Mouse (Mus musculus) liver, embryonic 14.5 days (tissue): ENCODE data around the gene Kcnab2. TPM values are rescaled to one million over a fixed set of nuclear protein-coding genes. Genes with fewer than 3 reads are reported as not detected.

ENCODE experiments used
- ATAC-seq: fragments of 200-750 bp; cut with Nextera tagmentation; 2 replicates; pipeline ENCODE4 v1.8.0; 2017; ENCODE audit warnings: moderate number of reproducible peaks, mild to moderate bottlenecking, moderate library complexity; ENCODE audit not compliant: insufficient read depth
- DNase-seq, 3 experiments: peaks; one replicate each; pipeline ENCODE4 v3.0.0-alpha.2; 2012 to 2013; ENCODE audit warnings: low read depth in 3 of 3, low spot score in 3 of 3
- H3K27ac ChIP-seq: fragments of 300-500 bp; sonication (generic); 2 replicates; pipeline ENCODE4 v1.5.1; 2014; ENCODE audit warnings: moderate library complexity, mild to moderate bottlenecking, control low read depth, inconsistent platforms
- H3K27me3 ChIP-seq: fragments of 300-500 bp; sonication (generic); 2 replicates; pipeline ENCODE4 v1.6.1; 2014; ENCODE audit warnings: mild to moderate bottlenecking, low read length, moderate library complexity; ENCODE audit not compliant: control insufficient read depth, insufficient read depth
- H3K36me3 ChIP-seq: fragments of 300-500 bp; sonication (generic); replicated peaks from 2 replicates; pipeline ENCODE4 v1.6.1; 2014; ENCODE audit warnings: low read depth; ENCODE audit not compliant: control insufficient read depth, insufficient read depth
- H3K4me1 ChIP-seq, 2 experiments: fragments of 200-500 bp in 1 of 2; fragments of 300-500 bp in 1 of 2; sonication (generic) in 1 of 2; replicated peaks; 2 replicates each; pipeline ENCODE4 v1.6.1; 2012 to 2014; ENCODE audit warnings: antibody characterized with exemption in 1 of 2, inconsistent platforms in 1 of 2, low read length in 1 of 2; ENCODE audit not compliant: control insufficient read depth in 2 of 2, insufficient read depth in 2 of 2
- H3K4me2 ChIP-seq: fragments of 300-500 bp; sonication (generic); 2 replicates; pipeline ENCODE4 v1.6.1; 2014; ENCODE audit warnings: low read depth, mild to moderate bottlenecking, control low read depth, moderate library complexity
- H3K4me3 ChIP-seq, 2 experiments: fragments of 200-500 bp in 1 of 2; fragments of 300-500 bp in 1 of 2; sonication (generic) in 1 of 2; 2 replicates each; pipeline ENCODE4 v1.5.1; 2012 to 2014; ENCODE audit warnings: low read depth in 2 of 2, low read length in 2 of 2, mild to moderate bottlenecking in 2 of 2, control low read depth in 1 of 2, inconsistent platforms in 1 of 2, moderate library complexity in 1 of 2; ENCODE audit not compliant: insufficient read depth in 1 of 2
- H3K9ac ChIP-seq: fragments of 300-500 bp; sonication (generic); replicated peaks from 2 replicates; pipeline ENCODE4 v1.6.1; 2014; ENCODE audit warnings: mild to moderate bottlenecking, control low read depth, moderate library complexity
- H3K9me3 ChIP-seq: fragments of 300-500 bp; sonication (generic); 2 replicates; pipeline ENCODE4 v1.6.1; 2016; ENCODE audit warnings: low read length, mixed read lengths; ENCODE audit not compliant: control insufficient read depth
- CTCF ChIP-seq: IDR thresholded peaks from 2 replicates; pipeline ENCODE4 v1.5.1; 2016; ENCODE audit warnings: antibody characterized with exemption, low read depth, control low read depth
- EP300 ChIP-seq: IDR thresholded peaks from 2 replicates; pipeline ENCODE4 v1.6.1; 2016; ENCODE audit warnings: antibody characterized with exemption, low read depth
- WGBS: fragments of 180-500 bp; shearing (Covaris S2); extraction: QIAGEN DNeasy Blood & Tissue Kit; methylation state at CpG from one replicate; pipeline ENCODE4 v1.1.7; 2014; ENCODE audit not compliant: insufficient replicate concordance; 5-methylcytosine and 5-hydroxymethylcytosine counted together
- polyA plus RNA-seq, 2 experiments: library from polyadenylated mRNA; depleted of rRNA in 1 of 2; stranded (reverse) in 1 of 2; unstranded in 1 of 2; fragments of >200 nt; fragmentation: Nextera tagmentation in 1 of 2; extraction: Ambion mirVana in 1 of 2; gene quantifications; 2 replicates each; pipeline versions ENCODE4 v1.2.1 to v1.2.3; 2012 to 2014

The Kcnab2 gene
- polyA plus RNA-seq, 2 experiments, result 3.3 to 6.3 TPM

DNA sequence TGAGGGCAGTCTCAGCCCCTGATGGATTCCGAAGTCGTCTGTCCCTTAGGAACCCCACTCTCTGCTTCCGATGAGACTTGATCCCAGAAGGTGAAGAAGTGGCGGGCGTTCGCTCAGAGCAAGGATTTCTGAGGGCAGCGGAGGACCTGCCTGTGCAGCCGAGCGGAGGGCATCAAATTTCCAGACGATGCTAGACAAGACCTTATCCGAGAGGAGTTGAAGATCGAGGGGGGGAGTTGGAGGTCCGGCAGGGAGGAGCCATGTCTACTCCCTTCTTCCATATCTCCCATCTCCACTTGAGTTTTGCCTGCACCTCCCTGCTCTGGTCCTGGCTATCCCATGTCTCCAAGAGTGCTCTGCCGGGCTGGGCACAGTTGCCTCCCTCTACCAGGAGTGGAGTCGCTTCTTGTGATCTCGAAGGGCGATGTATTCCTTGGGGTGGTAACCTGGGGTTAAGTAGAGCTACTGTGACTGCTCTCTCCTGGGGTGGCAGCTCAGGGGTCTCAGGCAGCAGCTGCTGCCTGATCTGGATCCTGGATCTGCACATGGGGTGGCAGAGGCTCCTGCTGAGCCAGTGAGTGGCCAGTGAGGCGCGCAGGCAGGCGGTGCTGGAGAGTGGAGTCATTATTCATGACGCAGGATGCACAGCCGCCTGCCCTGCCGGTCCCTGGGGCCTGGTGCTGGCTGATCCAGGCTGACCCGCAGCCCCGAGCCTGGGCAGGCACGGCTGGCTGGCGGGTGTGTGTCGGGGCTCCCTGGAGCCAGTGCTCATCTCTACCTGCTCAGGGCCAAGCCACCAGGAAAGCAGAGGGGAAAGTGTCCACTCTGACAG, 59.2 kb downstream of the Kcnab2 start:
- WGBS, result 59% methylated on average over 28 of the region's 28 CpGs
- no peak for DNase-seq

DNA sequence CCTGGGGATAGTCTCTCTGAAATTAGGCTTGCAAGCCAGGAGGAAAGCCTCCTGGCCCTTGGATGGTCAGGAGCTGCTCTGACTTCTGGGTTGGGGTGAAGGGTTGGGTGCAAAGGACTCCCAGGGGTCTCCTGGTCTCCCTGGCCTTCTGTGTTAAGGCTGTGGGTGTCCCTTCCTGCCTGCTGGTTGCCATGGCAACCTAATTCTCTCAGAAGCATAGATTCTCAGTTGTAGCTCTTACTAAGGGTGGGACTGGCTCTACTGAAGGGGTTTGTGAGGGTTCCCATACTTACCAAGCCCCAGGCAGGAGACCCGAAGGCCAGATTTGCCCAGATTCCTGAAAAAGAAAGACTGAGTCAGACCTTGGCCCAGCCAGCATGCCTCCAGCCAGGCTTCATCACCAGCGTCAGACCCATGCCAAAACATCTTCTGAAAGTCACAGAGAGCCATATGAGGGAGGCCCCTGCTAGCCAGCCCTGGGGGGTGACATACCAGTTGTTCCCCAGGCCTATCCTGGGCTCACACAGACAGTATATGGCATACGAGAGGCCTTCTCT, 65.1 kb downstream of the Kcnab2 start:
- Histone ChIP-seq H3K4me1 (no peaks in the 10 kb centered on the region), H3K9me3 (no peaks in the 10 kb centered on the region), H3K36me3 (no peaks in the 10 kb centered on the region), H3K4me3 (no peak overlapping the region), H3K27me3 (no peaks in the 10 kb centered on the region), H3K27ac (no peak overlapping the region), H3K4me2 (no peak overlapping the region), H3K9ac (no peak overlapping the region)
- no peak for TF ChIP-seq EP300
- no peak for TF ChIP-seq CTCF
- no peak for ATAC-seq
- no peak for DNase-seq
- WGBS, result 68% methylated on average over 3 of the region's 3 CpGs

More for the DNA sequence above, 59.2 kb downstream of the Kcnab2 start:
- H3K4me2 ChIP-seq, result no peak overlapping the region
- H3K4me3 ChIP-seq, result no peak overlapping the region
- no peaks in the 10 kb centered on the region for H3K4me1 ChIP-seq
- no peaks in the 10 kb centered on the region for H3K27me3 ChIP-seq
- TF ChIP-seq EP300 (no peak), CTCF (no peak)
- H3K9me3 ChIP-seq, result no peaks in the 10 kb centered on the region
- H3K27ac ChIP-seq, result no peak overlapping the region
- no peak overlapping the region for H3K9ac ChIP-seq
- H3K36me3 ChIP-seq, result no peaks in the 10 kb centered on the region
- ATAC-seq, result no peak

DNA sequence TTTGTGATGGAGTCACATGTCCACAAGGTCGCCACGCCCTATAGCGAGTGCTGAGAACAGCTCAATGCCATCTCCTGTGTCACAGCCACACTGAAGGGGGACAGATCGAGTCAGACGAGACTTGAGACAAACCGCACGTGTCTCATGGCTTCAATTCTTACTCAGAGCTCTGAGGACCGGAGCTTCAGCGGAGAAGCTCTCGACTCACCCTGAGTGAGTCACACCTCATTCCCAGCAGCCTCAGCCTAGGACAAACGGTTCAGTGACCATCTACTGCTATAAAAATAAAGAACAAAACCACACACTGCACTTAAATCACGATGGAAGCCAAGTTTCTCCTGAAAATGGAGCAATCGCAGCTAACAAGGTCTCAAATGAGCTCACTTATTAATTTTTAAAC, 66.7 kb downstream of the Kcnab2 start:
- Histone ChIP-seq H3K9me3 (no peaks in the 10 kb centered on the region), H3K9ac (no peak overlapping the region), H3K27ac (no peak overlapping the region), H3K4me1 (no peaks in the 10 kb centered on the region), H3K36me3 (no peaks in the 10 kb centered on the region), H3K4me3 (no peak overlapping the region), H3K27me3 (no peaks in the 10 kb centered on the region), H3K4me2 (no peak overlapping the region)
- no peak for TF ChIP-seq CTCF
- TF ChIP-seq EP300, result no peak
- DNase-seq (no peak), ATAC-seq (no peak)
- WGBS, result 68% methylated on average over 13 of the region's 13 CpGs

DNA sequence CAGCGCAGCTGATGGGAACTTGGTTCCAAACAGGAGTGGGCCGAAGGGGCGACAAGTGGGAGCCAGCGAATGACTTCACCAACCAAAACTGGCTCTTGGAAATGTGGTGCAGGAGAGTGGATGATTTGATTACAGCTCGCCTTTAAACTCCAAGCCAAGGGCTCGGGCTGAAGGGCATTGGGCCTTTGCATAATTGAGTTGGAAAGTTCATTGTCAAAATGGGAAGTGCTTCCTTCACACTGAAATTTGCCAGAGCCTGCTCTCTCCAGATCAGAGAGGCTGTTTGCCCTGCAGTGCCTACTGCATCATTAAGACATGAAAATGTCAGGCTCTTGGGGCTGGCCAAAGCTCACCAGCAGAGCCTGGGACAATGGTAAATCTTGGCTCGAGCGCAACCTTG, 71.1 kb downstream of the Kcnab2 start:
- Histone ChIP-seq H3K36me3 (no peaks in the 10 kb centered on the region), H3K27me3 (no peaks in the 10 kb centered on the region), H3K4me2 (no peak overlapping the region), H3K9me3 (no peaks in the 10 kb centered on the region), H3K9ac (no peak overlapping the region), H3K4me3 (no peak overlapping the region), H3K4me1 (no peaks in the 10 kb centered on the region), H3K27ac (no peak overlapping the region)
- no peak for TF ChIP-seq EP300
- ATAC-seq (no peak), DNase-seq (no peak)
- 62% methylated on average over 8 of the region's 8 CpGs for WGBS

DNA sequence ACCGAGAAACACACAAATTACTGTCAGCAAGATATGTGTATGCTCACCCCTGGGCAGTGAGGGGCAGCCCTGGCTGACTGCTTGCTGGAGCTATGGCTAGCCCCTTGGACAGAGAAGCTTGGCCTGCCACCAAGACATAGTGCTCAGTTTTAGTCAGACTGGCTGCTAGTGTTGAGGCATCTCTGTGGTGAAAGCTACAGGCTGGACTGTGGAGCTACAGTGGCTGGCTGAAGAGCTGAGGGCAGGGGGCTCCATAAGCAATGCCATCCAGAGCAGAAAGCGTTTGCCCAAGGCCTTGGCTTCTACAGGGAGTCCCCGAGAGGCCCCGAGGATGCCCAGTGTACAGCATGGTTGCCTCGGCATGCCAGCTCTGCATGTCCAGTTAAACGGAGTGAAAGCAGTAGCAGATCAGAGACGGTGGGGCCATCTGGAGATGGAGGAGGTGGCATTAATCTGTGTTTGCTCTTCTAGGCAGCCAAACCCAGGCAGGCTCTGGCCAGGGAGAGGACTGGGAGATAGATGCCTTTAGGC, 71.9 kb downstream of the Kcnab2 start:
- H3K4me3 ChIP-seq, result no peak overlapping the region
- H3K4me2 ChIP-seq, result no peak overlapping the region
- no peak for ATAC-seq
- no peaks in the 10 kb centered on the region for H3K27me3 ChIP-seq
- H3K9me3 ChIP-seq, result no peaks in the 10 kb centered on the region
- 66% methylated on average over 7 of the region's 7 CpGs for WGBS
- no peak for TF ChIP-seq CTCF
- TF ChIP-seq EP300, result no peak
- no peak overlapping the region for H3K27ac ChIP-seq
- no peaks in the 10 kb centered on the region for H3K4me1 ChIP-seq
- no peak overlapping the region for H3K9ac ChIP-seq
- DNase-seq, result no peak
- no peaks in the 10 kb centered on the region for H3K36me3 ChIP-seq
